Mouse (Mus musculus): Measurements from ENCODE around the gene Far1. TPM values are rescaled to one million over a fixed set of nuclear protein-coding genes. Genes with fewer than 3 reads are reported as not detected.
A peak's percentile ranks its signal among the peaks of the same experiment; 100 is the strongest.

Far1 gene
- polyA plus RNA-seq, 1 experiment from 2014 or later = 46.0 TPM

DNA sequence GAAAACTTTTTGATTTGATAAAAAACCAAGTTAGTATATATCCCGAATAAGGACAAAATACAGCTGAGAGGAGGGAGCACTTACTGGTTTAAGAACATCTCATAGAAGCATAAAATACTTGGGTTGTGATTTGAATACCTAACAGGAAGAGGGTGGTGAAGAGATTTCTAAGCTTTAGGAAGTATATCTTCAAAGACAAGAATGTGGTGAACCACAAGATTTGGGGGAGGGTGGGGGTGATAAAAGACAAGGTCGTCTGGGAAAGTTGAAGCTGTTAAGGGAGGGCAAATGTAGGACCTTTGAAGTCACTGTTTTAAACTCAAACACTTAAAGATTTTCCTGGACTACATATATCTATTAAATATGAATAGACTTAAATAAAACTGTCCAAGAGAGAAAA lies 59.1 kb downstream of the Far1 start:
- H3K9me3 ChIP-seq = no peaks in the 10 kb centered on the region
- no peak for ATAC-seq (ENCODE audit: extremely low read depth, insufficient number of reproducible peaks, low FRiP score, low TSS enrichment)
- peaks cover 12% of the 10 kb centered on the region for H3K36me3 ChIP-seq
- H3K4me1 ChIP-seq = peaks cover 17% of the 10 kb centered on the region
- no peak overlapping the region for H3K27ac ChIP-seq (replicated peaks)
- H3K9ac ChIP-seq = no peak overlapping the region
- 52% methylated on average over 2 of the region's 2 CpGs for WGBS
- H3K27me3 ChIP-seq (replicated peaks) = no peaks in the 10 kb centered on the region
- no peak overlapping the region for H3K4me2 ChIP-seq
- no peak overlapping the region for H3K4me3 ChIP-seq

DNA sequence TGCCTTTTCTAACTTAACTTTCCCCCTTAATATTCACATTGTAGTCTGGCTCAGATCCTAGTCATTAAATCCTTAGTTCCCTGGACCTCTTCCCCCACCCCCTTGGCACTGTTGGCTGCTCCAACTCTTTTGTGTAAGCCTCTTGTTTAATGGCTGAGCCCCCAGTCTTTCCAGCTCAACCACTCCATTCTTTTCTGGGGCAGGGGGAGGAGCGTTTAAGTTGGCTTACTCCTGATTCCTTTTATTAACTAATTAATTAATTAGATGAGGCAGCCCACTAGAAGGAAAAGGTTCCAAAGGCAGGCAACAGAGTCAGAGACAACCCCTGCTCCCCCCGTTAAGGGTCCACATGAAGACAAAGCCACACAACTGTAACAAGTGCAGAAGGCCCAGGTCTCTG lies 68.5 kb downstream of the Far1 start:
- no peak overlapping the region for H3K4me2 ChIP-seq
- H3K4me1 ChIP-seq = no peaks in the 10 kb centered on the region
- no peak overlapping the region for H3K27ac ChIP-seq (replicated peaks)
- H3K4me3 ChIP-seq = no peak overlapping the region
- H3K9me3 ChIP-seq = no peaks in the 10 kb centered on the region
- H3K9ac ChIP-seq = no peak overlapping the region
- no peaks in the 10 kb centered on the region for H3K36me3 ChIP-seq
- ATAC-seq (ENCODE audit: extremely low read depth, insufficient number of reproducible peaks, low FRiP score, low TSS enrichment) = no peak
- WGBS = 82% methylated on average over 2 of the region's 2 CpGs
- H3K27me3 ChIP-seq (replicated peaks) = no peaks in the 10 kb centered on the region

DNA sequence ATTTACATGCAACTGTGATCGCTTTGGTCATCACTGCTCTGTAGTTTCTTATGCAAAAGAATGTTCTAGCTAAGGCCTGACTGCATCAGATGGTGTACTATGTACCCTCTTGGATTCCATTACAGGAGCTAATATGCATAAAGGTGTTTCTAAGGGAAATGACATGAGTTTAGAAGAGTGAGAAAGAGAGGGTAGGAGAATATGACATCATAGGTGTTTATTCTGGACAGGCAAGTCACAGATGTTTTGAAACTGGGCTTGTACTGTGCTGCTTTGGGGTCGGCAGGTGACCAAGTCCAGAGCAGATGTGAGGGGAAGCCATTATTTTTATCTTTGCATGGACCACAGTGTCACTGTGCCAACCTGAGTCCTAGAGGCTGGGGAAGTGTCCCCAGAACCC lies 75.6 kb downstream of the Far1 start:
- no peaks in the 10 kb centered on the region for H3K9me3 ChIP-seq
- H3K4me1 ChIP-seq = no peaks in the 10 kb centered on the region
- 80% methylated on average over 2 of the region's 2 CpGs for WGBS
- no peak for ATAC-seq (ENCODE audit: extremely low read depth, insufficient number of reproducible peaks, low FRiP score, low TSS enrichment)
- H3K4me3 ChIP-seq = no peak overlapping the region
- H3K27me3 ChIP-seq (replicated peaks) = no peaks in the 10 kb centered on the region
- no peak overlapping the region for H3K9ac ChIP-seq
- no peak overlapping the region for H3K4me2 ChIP-seq
- H3K36me3 ChIP-seq = no peaks in the 10 kb centered on the region
- H3K27ac ChIP-seq (replicated peaks) = no peak overlapping the region

DNA sequence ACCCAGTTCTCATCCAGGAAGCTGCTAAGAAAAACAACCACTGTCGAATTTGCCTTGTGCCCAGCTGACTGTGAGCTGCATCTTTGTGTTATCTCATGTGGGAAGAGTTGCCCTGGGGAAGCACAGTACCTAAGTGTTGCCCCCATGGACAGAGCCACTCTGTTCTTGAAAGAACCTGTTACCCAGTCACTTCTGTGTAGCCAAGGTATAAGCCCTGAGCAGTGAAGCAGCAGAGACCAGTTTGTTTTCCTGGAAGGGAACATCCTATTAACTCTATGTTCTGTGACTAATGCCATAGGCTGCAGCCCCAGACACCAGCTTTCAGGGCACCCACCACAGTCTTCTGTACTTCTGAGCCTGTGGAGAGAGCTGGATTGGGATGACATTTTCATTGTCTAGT lies 76.7 kb downstream of the Far1 start:
- Histone ChIP-seq H3K27me3 (replicated peaks) (no peaks in the 10 kb centered on the region), H3K4me2 (no peak overlapping the region), H3K36me3 (no peaks in the 10 kb centered on the region), H3K4me3 (no peak overlapping the region), H3K9me3 (no peaks in the 10 kb centered on the region), H3K27ac (replicated peaks) (no peak overlapping the region), H3K4me1 (no peaks in the 10 kb centered on the region), H3K9ac (no peak overlapping the region)
- ATAC-seq (ENCODE audit: extremely low read depth, insufficient number of reproducible peaks, low FRiP score, low TSS enrichment) = no peak
- WGBS = 48% methylated on average over 1 of the region's 1 CpGs

DNA sequence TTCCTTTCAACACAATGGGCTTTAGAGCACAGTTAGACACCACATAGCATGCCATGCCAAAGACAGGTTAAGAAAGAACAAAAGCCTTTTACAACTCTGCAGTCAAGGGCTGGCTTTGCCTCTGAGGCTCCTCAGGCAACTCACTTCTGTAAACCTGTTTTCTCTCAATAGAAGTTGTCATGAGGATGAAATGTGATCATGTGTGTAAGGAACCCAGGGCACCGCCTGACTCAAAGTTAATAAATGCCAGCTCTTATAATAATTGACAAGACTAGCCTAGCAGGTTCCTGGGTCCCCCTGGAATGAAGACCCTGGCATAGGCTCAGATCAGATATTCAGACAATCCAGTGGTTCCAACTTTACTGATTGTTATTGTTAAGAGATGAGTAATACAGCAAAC lies 77.5 kb downstream of the Far1 start:
- no peaks in the 10 kb centered on the region for H3K36me3 ChIP-seq
- H3K27me3 ChIP-seq (replicated peaks) = no peaks in the 10 kb centered on the region
- no peak overlapping the region for H3K9ac ChIP-seq
- ATAC-seq (ENCODE audit: extremely low read depth, insufficient number of reproducible peaks, low FRiP score, low TSS enrichment) = no peak
- H3K27ac ChIP-seq (replicated peaks) = no peak overlapping the region
- no peak overlapping the region for H3K4me3 ChIP-seq
- WGBS = 69% methylated on average over 1 of the region's 1 CpGs
- no peaks in the 10 kb centered on the region for H3K9me3 ChIP-seq
- H3K4me1 ChIP-seq = no peaks in the 10 kb centered on the region
- no peak overlapping the region for H3K4me2 ChIP-seq

DNA sequence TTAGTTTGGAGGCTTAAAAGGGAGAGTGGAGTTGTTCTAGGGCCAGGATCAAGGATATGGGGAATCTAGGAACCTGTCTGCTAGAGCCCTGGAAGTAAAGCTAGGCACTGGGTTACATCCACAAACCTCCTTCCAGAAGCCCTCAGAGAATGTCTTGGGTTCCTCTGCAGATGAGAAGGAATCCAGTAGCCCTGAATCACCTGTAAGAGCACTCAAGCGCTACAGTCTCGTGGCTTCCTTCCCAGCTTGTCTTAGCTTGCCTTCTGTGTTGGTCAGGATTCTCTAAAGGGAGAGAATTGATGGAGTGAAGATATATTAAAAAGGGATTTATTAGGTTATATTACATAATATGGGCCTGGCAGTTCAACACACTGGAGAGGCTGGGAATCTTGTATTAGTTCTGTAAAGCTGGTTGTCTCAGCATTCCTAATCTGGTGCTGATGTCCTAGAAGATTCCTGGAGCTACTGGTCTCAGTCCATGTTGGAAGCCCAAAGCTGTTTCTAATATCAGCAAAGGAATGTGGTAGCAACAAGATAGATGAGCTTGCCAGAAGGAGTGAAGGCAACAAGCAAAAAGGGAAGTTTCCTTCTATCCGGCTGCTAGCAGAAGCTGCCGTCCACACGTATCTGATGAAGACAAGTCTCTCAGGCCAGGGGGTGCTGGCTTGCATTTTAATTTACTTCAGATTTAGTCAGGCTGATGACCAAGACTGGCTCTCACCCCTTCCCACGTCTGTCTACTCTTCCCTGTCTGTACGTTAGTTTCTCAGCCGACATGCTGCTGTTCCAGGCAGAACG lies 78.1 kb downstream of the Far1 start:
- Histone ChIP-seq H3K4me2 (no peak overlapping the region), H3K4me3 (no peak overlapping the region), H3K9me3 (no peaks in the 10 kb centered on the region), H3K4me1 (no peaks in the 10 kb centered on the region), H3K27ac (replicated peaks) (no peak overlapping the region), H3K27me3 (replicated peaks) (no peaks in the 10 kb centered on the region), H3K9ac (no peak overlapping the region), H3K36me3 (no peaks in the 10 kb centered on the region)
- 69% methylated on average over 9 of the region's 9 CpGs for WGBS
- ATAC-seq (ENCODE audit: extremely low read depth, insufficient number of reproducible peaks, low FRiP score, low TSS enrichment) = no peak

DNA sequence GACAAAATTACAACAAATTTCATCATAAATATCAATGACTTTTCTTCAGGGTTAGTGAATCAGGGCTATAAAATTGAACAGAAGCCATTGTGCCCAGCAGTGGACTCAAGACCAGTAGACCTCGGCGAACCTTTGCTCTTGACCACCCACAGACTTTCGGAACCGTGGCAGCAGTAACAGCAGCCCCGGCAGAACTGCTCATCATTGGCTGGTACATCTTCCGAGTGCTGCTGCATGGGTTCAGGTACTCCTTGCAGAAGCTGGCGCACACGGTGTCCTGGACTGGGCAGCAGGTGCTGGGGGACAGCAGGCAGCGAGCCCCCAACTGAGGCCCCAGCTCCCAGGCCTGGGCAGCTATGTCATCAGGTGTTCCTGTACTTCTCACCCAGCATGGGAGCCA lies 79.1 kb downstream of the Far1 start:
- Histone ChIP-seq H3K9ac (no peak overlapping the region), H3K27me3 (replicated peaks) (no peaks in the 10 kb centered on the region), H3K27ac (replicated peaks) (no peak overlapping the region), H3K36me3 (no peaks in the 10 kb centered on the region), H3K4me2 (no peak overlapping the region), H3K4me1 (no peaks in the 10 kb centered on the region), H3K9me3 (no peaks in the 10 kb centered on the region), H3K4me3 (no peak overlapping the region)
- no peak for ATAC-seq (ENCODE audit: extremely low read depth, insufficient number of reproducible peaks, low FRiP score, low TSS enrichment)
- 83% methylated on average over 9 of the region's 9 CpGs for WGBS

DNA sequence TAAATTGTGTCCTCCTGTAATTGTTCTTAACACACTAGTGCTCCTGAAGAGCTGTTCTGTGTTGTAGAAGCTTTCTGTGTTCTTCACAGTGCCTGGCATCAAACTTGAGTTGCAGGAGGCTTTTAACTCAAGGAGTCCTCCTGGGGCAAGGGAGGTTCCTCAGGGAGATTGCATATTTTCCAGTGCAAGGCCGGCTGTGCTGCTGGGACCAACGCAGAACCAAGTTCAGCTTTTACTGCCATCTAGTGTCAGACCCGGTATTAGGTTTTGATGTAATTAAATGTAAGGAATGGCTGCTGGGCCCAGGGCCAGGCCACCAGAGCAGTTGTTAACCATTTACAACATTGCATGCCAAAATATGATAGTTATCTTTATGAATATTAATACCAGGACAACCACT lies 80.7 kb downstream of the Far1 start:
- Histone ChIP-seq H3K4me1 (no peaks in the 10 kb centered on the region), H3K9ac (no peak overlapping the region), H3K36me3 (no peaks in the 10 kb centered on the region), H3K27ac (replicated peaks) (no peak overlapping the region), H3K9me3 (no peaks in the 10 kb centered on the region), H3K4me3 (no peak overlapping the region), H3K4me2 (no peak overlapping the region), H3K27me3 (replicated peaks) (no peaks in the 10 kb centered on the region)
- no peak for ATAC-seq (ENCODE audit: extremely low read depth, insufficient number of reproducible peaks, low FRiP score, low TSS enrichment)
- 0% methylated on average over 3 of the region's 3 CpGs for WGBS

DNA sequence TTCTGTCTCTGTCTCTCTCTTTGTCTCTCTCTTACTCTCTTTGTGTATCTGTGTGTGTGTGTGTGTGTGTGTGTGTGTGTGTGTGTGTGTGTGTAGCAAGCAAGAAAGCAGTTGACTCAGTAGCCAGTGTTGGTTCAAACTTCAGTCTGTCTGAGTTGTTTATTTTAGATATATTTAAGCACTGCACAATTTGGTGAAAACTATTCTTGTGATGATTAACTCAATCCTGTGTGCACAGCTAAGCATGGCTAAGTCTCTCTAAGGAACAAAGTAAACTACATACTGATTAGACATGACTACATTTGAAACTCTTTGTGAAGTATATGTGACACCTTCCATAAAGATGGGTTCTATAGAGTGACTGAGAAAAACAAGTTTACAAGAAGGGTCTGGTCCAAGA lies 83.6 kb downstream of the Far1 start:
- Histone ChIP-seq H3K4me3 (no peak overlapping the region), H3K27me3 (replicated peaks) (no peaks in the 10 kb centered on the region), H3K4me2 (no peak overlapping the region), H3K9me3 (no peaks in the 10 kb centered on the region), H3K9ac (no peak overlapping the region), H3K36me3 (no peaks in the 10 kb centered on the region), H3K4me1 (peaks cover 13% of the 10 kb centered on the region), H3K27ac (replicated peaks) (no peak overlapping the region)
- no peak for ATAC-seq (ENCODE audit: extremely low read depth, insufficient number of reproducible peaks, low FRiP score, low TSS enrichment)

DNA sequence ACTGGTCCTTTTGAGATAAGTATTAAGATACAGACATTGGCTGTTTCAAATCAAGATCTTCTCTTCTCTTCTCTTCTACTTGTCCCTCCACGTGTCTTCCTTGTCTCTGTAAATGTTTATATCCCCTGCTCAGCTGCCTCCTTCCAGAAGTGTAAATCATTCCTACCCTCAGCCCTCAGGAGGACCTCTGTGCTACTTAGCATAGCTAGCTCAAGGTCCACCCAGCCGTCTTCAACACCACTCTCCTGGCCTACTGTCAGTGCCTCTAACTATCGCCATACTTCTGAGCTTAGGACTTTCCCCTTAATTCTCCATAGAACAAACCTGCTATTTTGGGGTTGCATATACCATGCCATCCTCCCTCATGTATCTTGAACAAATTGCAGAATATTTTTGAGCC lies 88.2 kb downstream of the Far1 start:
- ATAC-seq (ENCODE audit: extremely low read depth, insufficient number of reproducible peaks, low FRiP score, low TSS enrichment) = no peak
- Histone ChIP-seq H3K4me3 (no peak overlapping the region), H3K9ac (no peak overlapping the region), H3K4me2 (no peak overlapping the region), H3K9me3 (peaks cover 7% of the 10 kb centered on the region; the same call in 1 of the 2 replicates), H3K4me1 (peaks cover 13% of the 10 kb centered on the region), H3K27ac (replicated peaks) (no peak overlapping the region), H3K27me3 (replicated peaks) (no peaks in the 10 kb centered on the region), H3K36me3 (no peaks in the 10 kb centered on the region)
- WGBS = 64% methylated on average over 3 of the region's 3 CpGs

DNA sequence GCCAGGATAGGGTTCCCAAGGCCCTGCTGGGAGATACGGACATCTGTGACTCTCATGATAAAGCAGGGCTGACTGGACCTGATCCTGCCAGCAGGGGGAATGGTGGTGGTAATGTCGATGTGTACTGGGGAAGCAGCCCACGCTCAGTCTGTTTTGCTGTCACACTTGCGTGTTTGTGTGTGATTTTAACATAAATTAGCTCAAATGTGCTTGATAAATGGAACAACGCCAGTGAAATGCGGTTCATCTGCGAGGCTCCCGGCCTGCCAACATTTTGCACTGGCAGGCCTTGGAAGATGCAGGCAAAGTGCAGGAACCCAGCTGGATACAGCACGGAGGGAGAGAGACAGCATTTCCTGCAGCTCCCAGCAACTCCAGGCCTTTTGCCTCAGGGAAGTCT lies 94.3 kb downstream of the Far1 start:
- Histone ChIP-seq H3K27me3 (replicated peaks) (no peaks in the 10 kb centered on the region), H3K4me1 (peaks cover 7% of the 10 kb centered on the region), H3K36me3 (no peaks in the 10 kb centered on the region), H3K9ac (no peak overlapping the region), H3K27ac (replicated peaks) (no peak overlapping the region), H3K4me2 (peak overlapping the region; percentile 44), H3K4me3 (no peak overlapping the region), H3K9me3 (peaks cover 7% of the 10 kb centered on the region; the same call in 1 of the 2 replicates)
- ATAC-seq (ENCODE audit: extremely low read depth, insufficient number of reproducible peaks, low FRiP score, low TSS enrichment) = no peak
- 29% methylated on average over 9 of the region's 9 CpGs for WGBS

DNA sequence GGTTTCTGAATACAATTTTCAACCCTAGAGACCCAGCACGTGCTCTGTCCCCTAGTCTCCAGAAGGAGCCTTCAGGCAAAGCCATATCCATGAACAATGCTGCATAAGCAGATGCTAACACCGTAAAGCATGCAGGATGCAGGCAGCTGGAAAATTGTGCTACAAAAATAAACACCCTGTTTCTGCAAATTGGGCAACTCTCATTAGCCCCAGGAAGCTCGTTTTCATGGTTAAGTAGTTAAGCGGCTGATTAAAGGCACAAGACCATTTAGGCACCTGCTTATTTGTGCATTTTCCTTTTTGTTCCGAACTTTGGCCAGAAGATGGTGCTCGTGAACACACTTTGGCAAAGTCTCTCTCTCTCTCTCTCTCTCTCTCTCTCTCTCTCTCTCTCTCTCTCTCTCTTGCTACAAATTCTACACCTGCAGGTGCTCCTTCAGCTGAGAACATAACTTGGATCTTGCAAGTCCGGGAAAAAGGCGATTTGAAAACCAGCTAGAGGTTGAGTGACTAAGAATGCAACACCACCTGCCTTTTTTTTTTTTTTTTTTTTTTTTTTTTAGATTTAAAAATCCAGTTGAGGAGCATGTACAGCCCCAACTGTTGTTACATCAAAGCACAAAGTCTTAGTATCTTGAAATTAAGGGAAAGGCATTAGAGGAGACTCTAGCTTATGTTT lies 95.5 kb downstream of the Far1 start:
- peaks cover 7% of the 10 kb centered on the region; the same call in 1 of the 2 replicates for H3K9me3 ChIP-seq
- H3K27ac ChIP-seq (replicated peaks) = no peak overlapping the region
- ATAC-seq (ENCODE audit: extremely low read depth, insufficient number of reproducible peaks, low FRiP score, low TSS enrichment) = no peak

More for the DNA sequence above, 95.5 kb downstream of the Far1 start:
- Histone ChIP-seq H3K9ac (no peak overlapping the region), H3K4me1 (peaks cover 20% of the 10 kb centered on the region), H3K36me3 (no peaks in the 10 kb centered on the region), H3K27me3 (replicated peaks) (no peaks in the 10 kb centered on the region), H3K4me3 (no peak overlapping the region), H3K4me2 (no peak overlapping the region)
- 18% methylated on average over 8 of the region's 8 CpGs for WGBS
